Mouse (Mus musculus): ENCODE data around the gene Mrpl24.

DNA sequence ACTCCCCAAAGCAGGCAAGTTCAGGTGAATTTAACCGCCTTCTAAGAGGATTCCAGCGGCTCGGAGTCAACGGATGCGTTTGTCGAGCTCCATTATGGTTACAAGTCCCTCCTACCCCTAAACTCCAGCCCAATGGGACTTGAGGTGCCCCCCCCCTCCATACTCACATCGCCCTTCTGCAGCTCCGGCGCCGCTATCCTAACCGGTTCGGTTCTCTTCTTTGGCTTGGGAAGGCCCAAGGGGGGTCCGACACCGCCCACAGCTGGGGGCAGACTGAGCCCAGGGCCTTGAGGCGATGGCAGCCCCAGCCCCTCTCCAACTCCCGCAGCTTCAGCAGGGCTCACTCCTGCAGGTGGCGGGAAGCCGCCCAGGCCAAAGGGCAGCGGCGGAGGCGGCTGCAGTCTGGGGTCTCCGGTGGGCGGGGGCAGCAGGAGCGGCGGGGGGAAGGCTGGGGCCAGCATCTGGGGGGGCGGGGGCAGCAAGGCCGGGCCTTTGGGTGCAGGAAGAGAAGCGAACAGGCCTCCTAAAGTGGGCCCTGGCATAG, 34.5 kb upstream of the Mrpl24 start:
- TF ChIP-seq POLR2A (IDR thresholded peaks at IDR 0.05; ENCODE audit: control insufficient read depth, low read depth, low read length) (no peak; the same call in 1 of the 2 replicates), CTCF (IDR thresholded peaks at IDR 0.05; ENCODE audit: control insufficient read depth, insufficient read depth, insufficient replicate concordance, low read depth, low read length) (no peak)

Data from testis, adult 2 months (tissue).